In the genomic region with DNA sequence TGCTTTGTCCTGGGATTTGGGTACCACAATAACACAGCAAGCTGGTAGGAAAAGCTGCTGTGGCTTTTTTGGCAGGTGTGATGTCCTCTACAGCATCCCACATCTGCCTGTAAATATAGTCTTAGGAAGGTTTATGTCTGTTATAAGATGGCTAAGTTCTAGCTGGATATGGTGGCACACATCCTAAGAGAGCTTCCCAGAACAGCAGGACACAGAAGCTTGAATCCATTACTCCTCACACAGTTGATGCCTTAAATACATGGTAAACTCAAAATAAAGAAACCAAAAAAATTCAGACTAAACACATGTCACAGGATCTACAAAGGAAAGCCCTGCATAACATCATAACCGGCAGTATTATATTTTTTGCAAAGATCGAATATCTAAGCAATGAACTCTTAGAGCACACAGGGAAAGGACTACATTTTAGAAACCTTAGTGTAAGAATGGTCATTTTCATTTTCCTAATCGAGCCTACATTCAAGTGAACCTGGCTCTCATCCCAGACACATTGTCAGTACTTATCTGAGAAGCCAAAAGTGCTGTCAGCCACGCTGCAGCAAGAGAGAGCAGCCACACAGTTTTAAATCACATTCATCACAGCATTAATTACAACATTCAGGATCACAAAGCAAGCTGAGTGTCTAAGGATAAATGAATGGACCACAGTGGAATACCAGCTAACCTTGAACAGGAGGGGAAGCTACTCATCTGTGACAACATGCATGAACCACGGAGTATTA, we compare ENCODE assay signal across 14 mouse cellular contexts.
DNase-seq lines count a peak whose midpoint lies in the region; ATAC-seq and TF ChIP-seq lines count a peak whose summit lies in the region.
"Had no signal": no experiment of that assay in that cellular context is flagged by ENCODE, and none has a peak within 500 bp of the region (broad histone marks: within the 10 kb centered on the region; RNA-seq: fewer than 3 reads in every experiment).

No protein-coding gene starts in this region.

- DNase-seq in adrenal gland, postnatal 10 days = peak; percentile 4
- DNase-seq in adrenal gland, postnatal 4 days (ENCODE audit: low spot score in 2 of 2) = no peak
- no peak for DNase-seq in heart, adult 2 months
- peak; percentile 85 for DNase-seq in lung, embryonic 14.5 days
- DNase-seq in lung, adult 18-20 months = no peak
- DNase-seq in lung, postnatal 0 days (ENCODE audit: low spot score) = peak; percentile 50
- no peak for DNase-seq in liver
- DNase-seq: kidney, adult 18-20 months; right cerebral cortex, postnatal 25 days had no signal

- peaks cover 12% of the 10 kb centered on the region for H3K4me1 ChIP-seq in heart, embryonic 15.5 days (replicated peaks)
- H3K4me1 ChIP-seq in heart, adult 2 months (ENCODE audit: control insufficient read depth, insufficient read depth, low read length) = no peaks in the 10 kb centered on the region
- H3K4me1 ChIP-seq in lung, embryonic 14.5 days (ENCODE audit: insufficient read depth) = peaks cover 10% of the 10 kb centered on the region; the same call in 1 of the 2 replicates
- no peaks in the 10 kb centered on the region for H3K4me1 ChIP-seq in lung, postnatal 0 days (ENCODE audit: insufficient read depth, low read depth, low read length)
- H3K4me1 ChIP-seq: liver, embryonic 12.5 days had no signal

- no peak overlapping the region for H3K4me3 ChIP-seq in heart, embryonic 15.5 days
- H3K4me3 ChIP-seq in heart, adult 2 months = no peak overlapping the region
- no peak overlapping the region for H3K4me3 ChIP-seq in lung, embryonic 14.5 days (ENCODE audit: low read depth, low read length)
- H3K4me3 ChIP-seq in lung, postnatal 0 days (ENCODE audit: low read depth, low read length) = no peak overlapping the region
- H3K4me3 ChIP-seq: liver, embryonic 12.5 days; midbrain, embryonic 10.5 days; neural tube, embryonic 13.5 days had no signal

- no peaks in the 10 kb centered on the region for H3K79me2 ChIP-seq in heart, adult 2 months (replicated peaks; ENCODE audit: control insufficient read depth, insufficient read depth, low read length)

- no peaks in the 10 kb centered on the region for H3K27me3 ChIP-seq in heart, embryonic 15.5 days
- no peaks in the 10 kb centered on the region for H3K27me3 ChIP-seq in heart, adult 2 months (ENCODE audit: control insufficient read depth, insufficient read depth, low read length)
- H3K27me3 ChIP-seq in lung, embryonic 14.5 days (ENCODE audit: insufficient read depth, low read length) = no peaks in the 10 kb centered on the region
- no peaks in the 10 kb centered on the region for H3K27me3 ChIP-seq in lung, postnatal 0 days (replicated peaks; ENCODE audit: insufficient read depth, low read length)
- H3K27me3 ChIP-seq: liver, embryonic 12.5 days; neural tube, embryonic 13.5 days had no signal

- no peak for TF ChIP-seq CTCF in heart, adult 2 months (IDR thresholded peaks at IDR 0.05)
- TF ChIP-seq CTCF in lung, embryonic 14.5 days (IDR thresholded peaks at IDR 0.05; ENCODE audit: low read depth) = no peak
- TF ChIP-seq CTCF in lung, postnatal 0 days (IDR thresholded peaks at IDR 0.05) = no peak

- WGBS in heart, embryonic 15.5 days = 32% methylated on average over 5 of the region's 5 CpGs
- 34% methylated on average over 5 of the region's 5 CpGs for WGBS in heart, adult 2 months
- 28% methylated on average over 5 of the region's 5 CpGs for WGBS in lung, embryonic 14.5 days
- 36% methylated on average over 5 of the region's 5 CpGs for WGBS in lung, postnatal 0 days

- no peaks in the 10 kb centered on the region for H3K36me3 ChIP-seq in heart, embryonic 15.5 days
- H3K36me3 ChIP-seq in heart, adult 2 months (ENCODE audit: control insufficient read depth, insufficient read depth, low read length) = no peaks in the 10 kb centered on the region
- H3K36me3 ChIP-seq in lung, embryonic 14.5 days (ENCODE audit: insufficient read depth) = no peaks in the 10 kb centered on the region
- H3K36me3 ChIP-seq in lung, postnatal 0 days (ENCODE audit: insufficient read depth, low read length) = no peaks in the 10 kb centered on the region
- H3K36me3 ChIP-seq: liver, embryonic 12.5 days; midbrain, embryonic 10.5 days; neural tube, embryonic 13.5 days had no signal

- no peak overlapping the region for H3K4me2 ChIP-seq in heart, embryonic 15.5 days
- no peak overlapping the region for H3K4me2 ChIP-seq in lung, embryonic 14.5 days
- H3K4me2 ChIP-seq in lung, postnatal 0 days (replicated peaks; ENCODE audit: low read depth, low read length) = no peak overlapping the region
- H3K4me2 ChIP-seq: liver, embryonic 12.5 days; neural tube, embryonic 13.5 days had no signal

- no peak for TF ChIP-seq EP300 in heart, adult 2 months (IDR thresholded peaks at IDR 0.05; ENCODE audit: insufficient read depth, low read depth, low read length)
- no peak for TF ChIP-seq EP300 in lung, postnatal 0 days (IDR thresholded peaks at IDR 0.05)

- no peaks in the 10 kb centered on the region for H3K9me3 ChIP-seq in heart, embryonic 15.5 days (replicated peaks)
- no peaks in the 10 kb centered on the region for H3K9me3 ChIP-seq in lung, embryonic 14.5 days (ENCODE audit: low read depth, low read length)
- no peaks in the 10 kb centered on the region for H3K9me3 ChIP-seq in lung, postnatal 0 days (ENCODE audit: low read length)
- H3K9me3 ChIP-seq: liver, embryonic 12.5 days; midbrain, embryonic 10.5 days; neural tube, embryonic 13.5 days had no signal

- ATAC-seq in heart, embryonic 15.5 days (replicated peaks; ENCODE audit: insufficient number of reproducible peaks, insufficient read depth, low FRiP score, low read depth) = no peak
- ATAC-seq in lung, embryonic 14.5 days (ENCODE audit: insufficient read depth) = peak; percentile 85; the same call in 1 of the 2 replicates
- ATAC-seq in lung, postnatal 0 days = no peak
- ATAC-seq: activated CD4-positive, CD25-positive, alpha-beta regulatory T cell, adult 4 months; liver, embryonic 12.5 days had no signal

- intact Hi-C loops in heart, adult 2 months (cut with DNase I) = no loop called here

- peak overlapping the region; percentile 1; the same call in 1 of the 2 replicates for H3K27ac ChIP-seq in heart, embryonic 15.5 days
- H3K27ac ChIP-seq in heart, adult 2 months = no peak overlapping the region
- no peak overlapping the region for H3K27ac ChIP-seq in lung, embryonic 14.5 days (ENCODE audit: low read depth)
- no peak overlapping the region for H3K27ac ChIP-seq in lung, postnatal 0 days (ENCODE audit: low read length)
- H3K27ac ChIP-seq: liver, embryonic 12.5 days; midbrain, embryonic 10.5 days; neural tube, embryonic 13.5 days had no signal

- no peak for TF ChIP-seq POLR2A in heart, adult 2 months (IDR thresholded peaks at IDR 0.05; ENCODE audit: insufficient read depth, low read depth, low read length)

- H3K9ac ChIP-seq in heart, embryonic 15.5 days = no peak overlapping the region
- no peak overlapping the region for H3K9ac ChIP-seq in heart, adult 2 months (ENCODE audit: low read depth, low read length)
- no peak overlapping the region for H3K9ac ChIP-seq in lung, embryonic 14.5 days
- H3K9ac ChIP-seq in lung, postnatal 0 days (replicated peaks; ENCODE audit: low read depth) = no peak overlapping the region
- H3K9ac ChIP-seq: liver, embryonic 12.5 days; neural tube, embryonic 13.5 days had no signal

Comparison
In these comparisons a context has a peak if more than half of its experiments do, and no peak if none do; other contexts are left out.
1. DNase-seq: peak in adrenal gland, postnatal 10 days (single experiment), lung, embryonic 14.5 days (single experiment) and lung, postnatal 0 days (single experiment); none in adrenal gland, postnatal 4 days (0 of 2), heart, adult 2 months (0 of 2), lung, adult 18-20 months (0 of 2) and liver (single experiment).